Mouse (Mus musculus) gastrocnemius, adult 18-20 months (tissue): ENCODE measurements around the gene Icam4. TPM values are rescaled to one million over a fixed set of nuclear protein-coding genes. Genes with fewer than 3 reads are reported as not detected.

Experiments used
- microRNA-seq: library from miRNA; unstranded; fragments of <30 nt; microRNA quantifications from one replicate; pipeline ENCODE4 v1.2.0, GENCODE M21; 2021
- total RNA-seq, 2 experiments: library from RNA; stranded (reverse); gene quantifications; 2 replicates each; pipeline ENCODE4 v1.2.3; 2021

The Icam4 gene
- total RNA-seq, 2 experiments from 2014 or later, result 1.4 to 2.8 TPM

Small RNA genes lying within 50 kb of the gene (microRNA-seq; reads per million reads assigned to microRNA genes)
- gene Mir1900 (not detected), gene Mir7082 (not detected)

Other genes with a start within 250 kb of the Icam4 start
- 10 to 100 TPM; 14.4 to 15.4 TPM for gene Col5a3, start 214.3 kb upstream of the Icam4 start, total RNA-seq
- 1 to 10 TPM in 1 of 2 experiments, under 1 TPM in 1; 0.48 to 1.7 TPM for gene Rdh8, start 210.9 kb upstream of the Icam4 start, total RNA-seq
- gene A230050P20Rik, start 160.7 kb upstream of the Icam4 start, total RNA-seq, result 1 to 10 TPM; 1.8 to 2.8 TPM
- 1 to 10 TPM; 5.9 to 7.3 TPM for gene Angptl6, start 149.6 kb upstream of the Icam4 start, total RNA-seq
- gene Ppan, start 141.2 kb upstream of the Icam4 start, total RNA-seq, result 1 to 10 TPM; 6.6 to 6.9 TPM
- 100 to 1,000 TPM in 1 of 2 experiments, 10 to 100 TPM in 1; 98.6 to 100 TPM for gene Eif3g, start 130.8 kb upstream of the Icam4 start, total RNA-seq
- 1 to 10 TPM; 6.0 to 6.7 TPM for gene Dnmt1, start 69.5 kb upstream of the Icam4 start, total RNA-seq
- gene S1pr2, start 52.6 kb upstream of the Icam4 start, total RNA-seq, result 1 to 10 TPM in 1 of 2 experiments, under 1 TPM in 1; 0.68 to 1.9 TPM
- 10 to 100 TPM; 57.9 to 58.8 TPM for gene Mrpl4, start 26.6 kb upstream of the Icam4 start, total RNA-seq
- 1 to 10 TPM; 1.6 to 3.0 TPM for gene Icam1, start 13.4 kb upstream of the Icam4 start, total RNA-seq
- not detected for gene Icam5, start 2.7 kb downstream of the Icam4 start, total RNA-seq
- not detected for gene Zglp1, start 37.7 kb downstream of the Icam4 start, total RNA-seq
- under 1 TPM; 0.17 to 0.34 TPM for gene Gm49373, start 43.7 kb downstream of the Icam4 start, total RNA-seq
- gene Fdx1l, start 44.2 kb downstream of the Icam4 start, total RNA-seq, result 10 to 100 TPM; 46.9 to 48.4 TPM
- gene Gm38431, start 62.6 kb downstream of the Icam4 start, total RNA-seq, result under 1 TPM; 0.43 to 0.64 TPM
- gene Raver1, start 62.6 kb downstream of the Icam4 start, total RNA-seq, result 10 to 100 TPM; 16.8 to 20.2 TPM
- 1 to 10 TPM; 5.0 to 6.1 TPM for gene Tyk2, start 101.9 kb downstream of the Icam4 start, total RNA-seq
- 100 to 1,000 TPM; 128 to 140 TPM for gene Cdc37, start 120.6 kb downstream of the Icam4 start, total RNA-seq
- gene Pde4a, start 136.3 kb downstream of the Icam4 start, total RNA-seq, result 10 to 100 TPM; 45.0 to 52.4 TPM
- 10 to 100 TPM; 50.8 to 51.5 TPM for gene Keap1, start 210.0 kb downstream of the Icam4 start, total RNA-seq
- under 1 TPM; 0.09 to 0.12 TPM for gene S1pr5, start 219.1 kb downstream of the Icam4 start, total RNA-seq
- gene Atg4d, start 235.9 kb downstream of the Icam4 start, total RNA-seq, result 10 to 100 TPM; 64.7 to 67.6 TPM